In genomic region chr11:62879220-62880048, GRCm38 (mm10) we compare ENCODE assay signal across 8 mouse cellular contexts. TPM values are rescaled to one million over a fixed set of nuclear protein-coding genes. Genes with fewer than 3 reads are reported as not detected.
DNase-seq lines count a peak whose midpoint lies in the region; ATAC-seq and TF ChIP-seq lines count a peak whose summit lies in the region.

Tvp23b (plus strand) TSS chr11:62879455.

- no peak for TF ChIP-seq CTCF in kidney, adult 2 months (conservative IDR thresholded peaks at IDR 0.05; ENCODE audit: insufficient read depth, insufficient read length, low read depth, low read length)
- TF ChIP-seq CTCF in spleen, adult 2 months (IDR thresholded peaks at IDR 0.05; ENCODE audit: extremely low read depth, insufficient read depth, insufficient read length, insufficient replicate concordance), result no peak

- no peaks in the 10 kb centered on the region for H3K9me3 ChIP-seq in embryonic facial prominence, embryonic 13.5 days
- no peaks in the 10 kb centered on the region for H3K9me3 ChIP-seq in limb, embryonic 12.5 days
- H3K9me3 ChIP-seq in midbrain, embryonic 15.5 days, result no peaks in the 10 kb centered on the region

- H3K36me3 ChIP-seq in embryonic facial prominence, embryonic 13.5 days, result peaks cover 19% of the 10 kb centered on the region
- H3K36me3 ChIP-seq in kidney, adult 2 months (ENCODE audit: control insufficient read depth, insufficient read depth, low read length), result no peaks in the 10 kb centered on the region; the same call in 1 of the 2 replicates
- peaks cover 15% of the 10 kb centered on the region; the same call in 1 of the 2 replicates for H3K36me3 ChIP-seq in limb, embryonic 12.5 days
- no peaks in the 10 kb centered on the region for H3K36me3 ChIP-seq in midbrain, embryonic 15.5 days (replicated peaks)
- no peaks in the 10 kb centered on the region for H3K36me3 ChIP-seq in spleen, adult 2 months (ENCODE audit: control insufficient read depth, insufficient read depth, low read length)

- DNase-seq in 3134 (ENCODE audit: extremely low read depth, insufficient read length, low spot score), result peak; percentile 98
- peak; percentile 98 to 100 for DNase-seq in adrenal gland, postnatal 36 days
- DNase-seq in heart, adult 18-20 months, result peak; percentile 98 to 100
- peak; percentile 99 for DNase-seq in kidney, adult 2 months
- peak; percentile 95 to 99 for DNase-seq in spleen, adult 2 months (ENCODE audit: low read depth in 1 of 2, low spot score in 2 of 2)

- TF ChIP-seq POLR2A in kidney, adult 2 months (IDR thresholded peaks at IDR 0.05; ENCODE audit: low read depth, low read length), result peak; percentile 60
- peak; percentile 86 for TF ChIP-seq POLR2A in spleen, adult 2 months (IDR thresholded peaks at IDR 0.05; ENCODE audit: low read depth, low read length)

- no peaks in the 10 kb centered on the region for H3K27me3 ChIP-seq in embryonic facial prominence, embryonic 13.5 days
- H3K27me3 ChIP-seq in kidney, adult 2 months (replicated peaks; ENCODE audit: control insufficient read depth, insufficient read depth, low read length), result no peaks in the 10 kb centered on the region
- no peaks in the 10 kb centered on the region for H3K27me3 ChIP-seq in limb, embryonic 12.5 days
- no peaks in the 10 kb centered on the region for H3K27me3 ChIP-seq in midbrain, embryonic 15.5 days (replicated peaks)
- no peaks in the 10 kb centered on the region for H3K27me3 ChIP-seq in spleen, adult 2 months (ENCODE audit: control insufficient read depth, insufficient read depth, low read length)

- H3K27ac ChIP-seq in embryonic facial prominence, embryonic 13.5 days, result peak within 1 kb of the TSS; percentile 86
- H3K27ac ChIP-seq in kidney, adult 2 months (ENCODE audit: insufficient read depth, low read depth, low read length), result peak within 1 kb of the TSS; percentile 68
- peak within 1 kb of the TSS; percentile 84 for H3K27ac ChIP-seq in limb, embryonic 12.5 days
- peak within 1 kb of the TSS; percentile 80 for H3K27ac ChIP-seq in midbrain, embryonic 15.5 days
- peak within 1 kb of the TSS; percentile 83 for H3K27ac ChIP-seq in spleen, adult 2 months (ENCODE audit: insufficient read depth, low read length)

- peak within 1 kb of the TSS; percentile 85 for H3K4me3 ChIP-seq in embryonic facial prominence, embryonic 13.5 days
- H3K4me3 ChIP-seq in kidney, adult 2 months (ENCODE audit: insufficient read depth, low read depth, low read length), result peak within 1 kb of the TSS; percentile 74
- H3K4me3 ChIP-seq in limb, embryonic 12.5 days (replicated peaks), result peak within 1 kb of the TSS; percentile 73
- peak within 1 kb of the TSS; percentile 57 for H3K4me3 ChIP-seq in midbrain, embryonic 15.5 days
- peak within 1 kb of the TSS; percentile 78 for H3K4me3 ChIP-seq in spleen, adult 2 months (ENCODE audit: extremely low read depth, insufficient read depth, insufficient read length)

- peaks cover 6% of the 10 kb centered on the region; the same call in 1 of the 2 replicates for H3K4me1 ChIP-seq in embryonic facial prominence, embryonic 13.5 days
- peaks cover 5% of the 10 kb centered on the region; the same call in 1 of the 2 replicates for H3K4me1 ChIP-seq in kidney, adult 2 months (ENCODE audit: control insufficient read depth, insufficient read depth, low read length)
- peaks cover 4% of the 10 kb centered on the region; the same call in 1 of the 2 replicates for H3K4me1 ChIP-seq in limb, embryonic 12.5 days (replicated peaks)
- peaks cover 10% of the 10 kb centered on the region; the same call in 1 of the 2 replicates for H3K4me1 ChIP-seq in midbrain, embryonic 15.5 days
- H3K4me1 ChIP-seq in spleen, adult 2 months (ENCODE audit: control insufficient read depth, insufficient read depth, insufficient read length), result no peaks in the 10 kb centered on the region; the same call in 1 of the 2 replicates

- H3K4me2 ChIP-seq in embryonic facial prominence, embryonic 13.5 days, result peak within 1 kb of the TSS; percentile 67
- H3K4me2 ChIP-seq in limb, embryonic 12.5 days, result peak within 1 kb of the TSS; percentile 69
- H3K4me2 ChIP-seq in midbrain, embryonic 15.5 days, result peak within 1 kb of the TSS; percentile 60

- peak within 1 kb of the TSS; percentile 91 for H3K9ac ChIP-seq in embryonic facial prominence, embryonic 13.5 days
- H3K9ac ChIP-seq in limb, embryonic 12.5 days (replicated peaks), result peak within 1 kb of the TSS; percentile 84
- peak within 1 kb of the TSS; percentile 68 for H3K9ac ChIP-seq in midbrain, embryonic 15.5 days

- peak; percentile 95 for ATAC-seq in embryonic facial prominence, embryonic 13.5 days (ENCODE audit: insufficient number of reproducible peaks, insufficient read depth, low FRiP score, low TSS enrichment, low read depth)
- ATAC-seq in limb, embryonic 12.5 days (ENCODE audit: insufficient number of reproducible peaks, insufficient read depth, low FRiP score, low TSS enrichment, low read depth), result peak; percentile 96
- peak; percentile 97 for ATAC-seq in midbrain, embryonic 15.5 days (replicated peaks)

- WGBS in embryonic facial prominence, embryonic 13.5 days, result 2% methylated on average over 55 of the region's 55 CpGs
- under 1% methylated on average over 55 of the region's 55 CpGs for WGBS in kidney, adult 2 months
- 2% methylated on average over 55 of the region's 55 CpGs for WGBS in limb, embryonic 12.5 days
- WGBS in midbrain, embryonic 15.5 days, result 2% methylated on average over 55 of the region's 55 CpGs
- WGBS in spleen, adult 2 months, result under 1% methylated on average over 55 of the region's 55 CpGs

RNA-seq across cellular contexts. Expression of gene Tvp23b, which starts in this region (rescaled TPM):
- total RNA-seq in adrenal gland, postnatal 36 days (2021), result 10 to 100 TPM; 50.8 to 56.2 TPM
- polyA plus RNA-seq in embryonic facial prominence, embryonic 13.5 days (2015; fragmentation: Nextera tagmentation; extraction: Ambion mirVana), result 72.7 and 76.8 TPM in 2 replicates
- 10 to 100 TPM; 23.6 to 25.2 TPM for total RNA-seq in heart, adult 18-20 months (2021)
- polyA plus RNA-seq in kidney, adult 2 months (2012; rRNA removed), result 21.3 and 26.1 TPM in 2 replicates
- polyA plus RNA-seq in limb, embryonic 12.5 days (2016; fragmentation: Nextera tagmentation; extraction: Ambion mirVana), result 45.0 and 46.0 TPM in 2 replicates
- polyA plus RNA-seq in midbrain, embryonic 15.5 days (2015; fragmentation: Nextera tagmentation; extraction: Ambion mirVana), result 56.9 and 58.7 TPM in 2 replicates
- 5.1 and 6.2 TPM in 2 replicates for polyA plus RNA-seq in spleen, adult 2 months (2012; rRNA removed)

Comparison
In these comparisons a context has a peak if more than half of its experiments do, and no peak if none do; other contexts are left out.
1. Peak in every context shown above with its lines: DNase-seq, ATAC-seq, H3K4me3 ChIP-seq and H3K27ac ChIP-seq.